Mouse (Mus musculus): ENCODE results near the gene Sppl2b. TPM values are rescaled to one million over a fixed set of nuclear protein-coding genes. Genes with fewer than 3 reads are reported as not detected.
"Not testable (repeated sequence)": the region's sequence is repeated elsewhere in the genome, so short reads cannot be mapped to it uniquely, and the experiment has no call there.

Sppl2b gene
- polyA plus RNA-seq, 1 experiment from 2014 or later, result 61.0 TPM

- H3K4me1 ChIP-seq, result peaks cover 19% of the 10 kb centered on the region
Measured at GRCm38 (mm10) chr10:80827063-80827869, 27.8 kb upstream of the Sppl2b start.

GRCm38 (mm10) chr10:80827870-80828420 lies 27.1 kb upstream of the Sppl2b start:
- no peak overlapping the region for H3K27ac ChIP-seq (replicated peaks)
- ATAC-seq (replicated peaks), result no peak
- H3K9me3 ChIP-seq, result no peaks in the 10 kb centered on the region
- H3K4me2 ChIP-seq (replicated peaks), result peak overlapping the region; percentile 98
- peaks cover 18% of the 10 kb centered on the region for H3K36me3 ChIP-seq
- H3K9ac ChIP-seq (replicated peaks), result peak overlapping the region; percentile 86
- peaks cover 19% of the 10 kb centered on the region for H3K4me1 ChIP-seq
- H3K27me3 ChIP-seq, result no peaks in the 10 kb centered on the region
- peak overlapping the region; percentile 93 for H3K4me3 ChIP-seq
- 79% methylated on average over 10 of the region's 10 CpGs for WGBS

More at GRCm38 (mm10) chr10:80827063-80827869, 27.8 kb upstream of the Sppl2b start:
- peak overlapping the region; percentile 98 for H3K4me2 ChIP-seq (replicated peaks)
- peak overlapping the region; percentile 86 for H3K9ac ChIP-seq (replicated peaks)
- 7% methylated on average over 29 of the region's 29 CpGs for WGBS
- H3K27ac ChIP-seq (replicated peaks), result peak overlapping the region; percentile 89
- no peaks in the 10 kb centered on the region for H3K9me3 ChIP-seq
- ATAC-seq (replicated peaks), result no peak
- H3K4me3 ChIP-seq, result peak overlapping the region; percentile 93
- H3K27me3 ChIP-seq, result no peaks in the 10 kb centered on the region
- H3K36me3 ChIP-seq, result peaks cover 18% of the 10 kb centered on the region

GRCm38 (mm10) chr10:80828587-80828986 lies 26.5 kb upstream of the Sppl2b start:
- H3K9ac ChIP-seq (replicated peaks); ATAC-seq (replicated peaks); H3K27ac ChIP-seq (replicated peaks); H3K9me3 ChIP-seq; H3K27me3 ChIP-seq: not testable (repeated sequence)
- peaks cover 19% of the 10 kb centered on the region for H3K4me1 ChIP-seq
- peak overlapping the region; percentile 98 for H3K4me2 ChIP-seq (replicated peaks)
- H3K4me3 ChIP-seq, result peak overlapping the region; percentile 93
- H3K36me3 ChIP-seq, result peaks cover 18% of the 10 kb centered on the region
- WGBS, result 85% methylated on average over 9 of the region's 9 CpGs

GRCm38 (mm10) chr10:80829359-80830278 lies 25.5 kb upstream of the Sppl2b start:
- H3K27me3 ChIP-seq, result peaks cover 10% of the 10 kb centered on the region
- peaks cover 22% of the 10 kb centered on the region for H3K36me3 ChIP-seq
- no peak for ATAC-seq (replicated peaks)
- H3K9ac ChIP-seq (replicated peaks), result no peak overlapping the region
- no peak overlapping the region for H3K27ac ChIP-seq (replicated peaks)
- H3K4me3 ChIP-seq, result peak overlapping the region; percentile 2; the same call in 1 of the 2 replicates
- H3K4me1 ChIP-seq, result peaks cover 19% of the 10 kb centered on the region
- no peak overlapping the region for H3K4me2 ChIP-seq (replicated peaks)
- H3K9me3 ChIP-seq, result no peaks in the 10 kb centered on the region
- 74% methylated on average over 1 of the region's 1 CpGs for WGBS

GRCm38 (mm10) chr10:80831136-80831535 lies 23.9 kb upstream of the Sppl2b start:
- 4% methylated on average over 9 of the region's 9 CpGs for WGBS
- peaks cover 18% of the 10 kb centered on the region for H3K27me3 ChIP-seq
- H3K9me3 ChIP-seq, result no peaks in the 10 kb centered on the region
- no peak for ATAC-seq (replicated peaks)
- H3K27ac ChIP-seq (replicated peaks), result no peak overlapping the region
- H3K4me3 ChIP-seq, result no peak overlapping the region
- H3K9ac ChIP-seq (replicated peaks), result no peak overlapping the region
- peaks cover 22% of the 10 kb centered on the region for H3K36me3 ChIP-seq
- H3K4me2 ChIP-seq (replicated peaks), result no peak overlapping the region
- H3K4me1 ChIP-seq, result peaks cover 19% of the 10 kb centered on the region

GRCm38 (mm10) chr10:80832818-80833217 lies 22.3 kb upstream of the Sppl2b start:
- Histone ChIP-seq H3K4me3 (no peak overlapping the region), H3K27ac (replicated peaks) (no peak overlapping the region), H3K9ac (replicated peaks) (no peak overlapping the region), H3K4me2 (replicated peaks) (no peak overlapping the region), H3K4me1 (peaks cover 14% of the 10 kb centered on the region), H3K27me3 (peaks cover 18% of the 10 kb centered on the region), H3K9me3 (no peaks in the 10 kb centered on the region), H3K36me3 (peaks cover 22% of the 10 kb centered on the region)
- 51% methylated on average over 7 of the region's 7 CpGs for WGBS
- ATAC-seq (replicated peaks), result no peak

- Histone ChIP-seq H3K27me3 (peaks cover 18% of the 10 kb centered on the region), H3K9me3 (no peaks in the 10 kb centered on the region), H3K4me1 (no peaks in the 10 kb centered on the region), H3K4me2 (replicated peaks) (no peak overlapping the region), H3K36me3 (0 out of 2 replicates have a peak, but pooled peaks cover 4% of the 10 kb centered on the region), H3K4me3 (no peak overlapping the region), H3K27ac (replicated peaks) (no peak overlapping the region), H3K9ac (replicated peaks) (no peak overlapping the region)
- ATAC-seq (replicated peaks), result no peak
- 62% methylated on average over 30 of the region's 30 CpGs for WGBS
Measured at GRCm38 (mm10) chr10:80835617-80836016, 19.5 kb upstream of the Sppl2b start.

GRCm38 (mm10) chr10:80836949-80837379 lies 18.1 kb upstream of the Sppl2b start:
- Histone ChIP-seq H3K36me3 (0 out of 2 replicates have a peak, but pooled peaks cover 4% of the 10 kb centered on the region), H3K27me3 (peaks cover 18% of the 10 kb centered on the region), H3K9me3 (no peaks in the 10 kb centered on the region), H3K4me2 (replicated peaks) (no peak overlapping the region), H3K27ac (replicated peaks) (no peak overlapping the region), H3K9ac (replicated peaks) (no peak overlapping the region), H3K4me3 (no peak overlapping the region), H3K4me1 (no peaks in the 10 kb centered on the region)
- 42% methylated on average over 7 of the region's 7 CpGs for WGBS
- ATAC-seq (replicated peaks), result no peak

- Histone ChIP-seq H3K27ac (replicated peaks) (no peak overlapping the region), H3K9ac (replicated peaks) (no peak overlapping the region), H3K4me1 (no peaks in the 10 kb centered on the region), H3K36me3 (0 out of 2 replicates have a peak, but pooled peaks cover 4% of the 10 kb centered on the region), H3K4me3 (no peak overlapping the region), H3K9me3 (no peaks in the 10 kb centered on the region), H3K27me3 (peaks cover 24% of the 10 kb centered on the region), H3K4me2 (replicated peaks) (no peak overlapping the region)
- no peak for ATAC-seq (replicated peaks)
- WGBS, result 10% methylated on average over 2 of the region's 2 CpGs
Measured at GRCm38 (mm10) chr10:80837827-80838226, 17.2 kb upstream of the Sppl2b start.

- 75% methylated on average over 2 of the region's 2 CpGs for WGBS
- H3K9me3 ChIP-seq, result no peaks in the 10 kb centered on the region
- H3K4me1 ChIP-seq, result peaks cover 5% of the 10 kb centered on the region; the same call in 1 of the 2 replicates
- no peak overlapping the region for H3K4me3 ChIP-seq
- H3K27ac ChIP-seq (replicated peaks), result no peak overlapping the region
- no peak overlapping the region for H3K4me2 ChIP-seq (replicated peaks)
- no peak for ATAC-seq (replicated peaks)
- H3K27me3 ChIP-seq, result peaks cover 30% of the 10 kb centered on the region
- 0 out of 2 replicates have a peak, but pooled peaks cover 4% of the 10 kb centered on the region for H3K36me3 ChIP-seq
- H3K9ac ChIP-seq (replicated peaks), result no peak overlapping the region
Measured at GRCm38 (mm10) chr10:80838346-80838912, 16.6 kb upstream of the Sppl2b start.

- peaks cover 30% of the 10 kb centered on the region for H3K27me3 ChIP-seq
- peaks cover 16% of the 10 kb centered on the region for H3K4me1 ChIP-seq
- H3K9ac ChIP-seq (replicated peaks), result no peak overlapping the region
- no peak overlapping the region for H3K4me3 ChIP-seq
- no peaks in the 10 kb centered on the region for H3K9me3 ChIP-seq
- 55% methylated on average over 6 of the region's 6 CpGs for WGBS
- H3K36me3 ChIP-seq, result no peaks in the 10 kb centered on the region
- ATAC-seq (replicated peaks), result no peak
- H3K4me2 ChIP-seq (replicated peaks), result no peak overlapping the region
- H3K27ac ChIP-seq (replicated peaks), result no peak overlapping the region
Measured at GRCm38 (mm10) chr10:80839848-80840247, 15.2 kb upstream of the Sppl2b start.

Data from forebrain, embryonic 15.5 days (tissue).